Mouse (Mus musculus) megakaryocyte, embryonic 14.5 days (primary cell): Measurements from ENCODE around the gene Gm10337.

Source experiments
- FLI1 ChIP-seq: IDR thresholded peaks from 2 replicates; pipeline ENCODE4 v1.6.1; 2012; ENCODE audit warnings: low read length, inconsistent platforms, mixed read lengths
- GATA1 ChIP-seq: IDR thresholded peaks from 3 replicates; pipeline ENCODE4 v1.6.1; 2012; ENCODE audit warnings: mixed read lengths, low read length, inconsistent platforms, borderline replicate concordance

GRCm38 (mm10) chr15:102503924-102504782, 631 bp downstream of the Gm10337 start:
- TF ChIP-seq GATA1: no peak
- TF ChIP-seq FLI1: no peak
